Mouse (Mus musculus): ENCODE data around the gene Abi1. TPM values are rescaled to one million over a fixed set of nuclear protein-coding genes. Genes with fewer than 3 reads are reported as not detected.

Abi1 gene
- 138 and 148 TPM in 2 replicates for polyA plus RNA-seq (2012; rRNA removed)

DNA sequence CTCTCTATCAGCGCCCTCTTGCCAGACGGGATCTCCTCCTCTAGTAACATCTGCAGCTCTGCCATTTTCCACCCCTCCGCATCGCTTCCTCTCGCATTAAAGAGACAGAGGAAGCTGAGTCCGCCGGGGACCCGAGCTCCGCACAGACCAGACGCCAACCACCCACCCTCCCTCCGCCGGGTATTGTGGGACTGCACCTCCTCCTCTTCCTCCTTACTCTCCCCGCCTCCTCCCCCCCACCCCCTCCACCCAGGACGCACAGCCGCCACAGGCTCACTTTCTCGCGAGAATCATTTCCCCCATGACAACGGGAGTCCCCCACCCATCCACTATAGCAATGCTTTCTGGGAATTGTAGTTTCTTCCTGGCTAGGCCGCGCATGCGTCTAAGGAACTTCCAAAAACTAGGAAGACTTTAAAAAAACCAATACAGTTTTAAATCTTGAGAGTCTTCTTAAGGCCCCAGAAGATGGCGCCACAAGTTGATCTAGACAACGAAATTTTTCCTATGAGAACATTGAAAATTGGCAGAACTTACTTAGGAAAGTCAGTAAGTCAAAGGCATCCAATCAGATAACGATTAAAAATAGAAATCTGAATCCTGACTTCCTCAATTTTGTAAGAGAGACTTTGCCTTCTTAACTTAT lies at the start of gene Abi1:
TSS of gene Abi1 (minus strand) at position 241 of the 646 bp plus-strand sequence.
- Histone ChIP-seq H3K27ac (ENCODE audit: control insufficient read depth, insufficient read depth, low read length) (peak within 1 kb of the TSS; percentile 96), H3K4me1 (replicated peaks; ENCODE audit: control insufficient read depth, insufficient read depth, low read length) (peaks cover 8% of the 10 kb centered on the region), H3K36me3 (ENCODE audit: control insufficient read depth, insufficient read depth, low read length) (no peaks in the 10 kb centered on the region), H3K27me3 (ENCODE audit: control insufficient read depth, insufficient read depth, low read length) (no peaks in the 10 kb centered on the region), H3K4me3 (ENCODE audit: control insufficient read depth, insufficient read depth, low read length) (peak within 1 kb of the TSS; percentile 97)
- under 1% methylated on average over 24 of the region's 24 CpGs for WGBS
- peak; percentile 93 for DNase-seq
- TF ChIP-seq POLR2A (IDR thresholded peaks at IDR 0.05; ENCODE audit: control insufficient read depth, extremely low read depth, insufficient read depth, low read length, poor library complexity) (peak; percentile 97), CTCF (IDR thresholded peaks at IDR 0.05; ENCODE audit: borderline replicate concordance, control insufficient read depth, extremely low read depth, insufficient read depth, low read length, poor library complexity) (no peak)

DNA sequence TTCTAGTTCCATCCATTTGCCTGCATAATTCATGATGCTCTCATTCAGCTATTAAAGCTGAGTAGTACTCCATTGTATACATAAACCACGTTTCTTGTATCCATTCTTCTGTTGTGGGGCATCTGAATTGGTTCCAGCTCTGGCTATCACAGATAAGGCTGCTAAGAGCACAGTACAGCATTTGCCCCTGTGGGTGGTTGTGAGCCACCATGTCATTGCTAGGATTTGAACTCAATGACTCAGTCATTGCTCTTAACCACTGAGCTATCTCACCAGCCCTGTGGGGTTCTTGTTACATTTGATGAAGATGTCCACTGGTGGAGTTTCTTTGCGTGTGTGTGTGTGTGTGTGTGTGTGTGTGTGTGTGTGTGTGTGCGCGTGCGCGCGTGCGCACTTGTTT lies 44.5 kb upstream of the Abi1 start:
- TF ChIP-seq CTCF (IDR thresholded peaks at IDR 0.05; ENCODE audit: borderline replicate concordance, control insufficient read depth, extremely low read depth, insufficient read depth, low read length, poor library complexity) (no peak), POLR2A (IDR thresholded peaks at IDR 0.05; ENCODE audit: control insufficient read depth, extremely low read depth, insufficient read depth, low read length, poor library complexity) (no peak)
- WGBS = 98% methylated on average over 8 of the region's 8 CpGs
- H3K4me1 ChIP-seq (replicated peaks; ENCODE audit: control insufficient read depth, insufficient read depth, low read length) = no peaks in the 10 kb centered on the region

DNA sequence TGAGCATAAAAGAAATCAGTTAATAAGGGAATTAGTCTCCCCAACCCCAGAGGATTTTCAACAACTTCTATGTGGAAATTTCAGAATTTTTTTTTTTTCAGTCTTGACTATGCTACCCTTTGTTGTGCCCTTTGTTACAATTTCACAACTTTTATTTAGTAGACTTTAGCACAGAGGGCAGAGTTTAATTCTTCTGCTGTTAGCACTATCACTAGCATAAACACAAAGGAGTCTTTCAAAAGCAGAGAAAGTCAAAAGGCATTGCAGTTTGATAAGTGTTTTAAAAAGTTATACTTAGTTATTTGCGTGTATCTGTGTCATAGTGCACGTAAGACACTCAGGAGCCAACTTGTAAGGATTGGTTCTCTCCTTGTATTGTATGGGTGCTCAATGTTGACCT lies 38.5 kb upstream of the Abi1 start:
- 93% methylated on average over 2 of the region's 2 CpGs for WGBS
- Histone ChIP-seq H3K27ac (ENCODE audit: control insufficient read depth, insufficient read depth, low read length) (no peak overlapping the region), H3K36me3 (ENCODE audit: control insufficient read depth, insufficient read depth, low read length) (peaks cover 61% of the 10 kb centered on the region), H3K4me1 (replicated peaks; ENCODE audit: control insufficient read depth, insufficient read depth, low read length) (no peaks in the 10 kb centered on the region), H3K4me3 (ENCODE audit: control insufficient read depth, insufficient read depth, low read length) (no peak overlapping the region), H3K27me3 (ENCODE audit: control insufficient read depth, insufficient read depth, low read length) (no peaks in the 10 kb centered on the region)
- DNase-seq = no peak
- TF ChIP-seq CTCF (IDR thresholded peaks at IDR 0.05; ENCODE audit: borderline replicate concordance, control insufficient read depth, extremely low read depth, insufficient read depth, low read length, poor library complexity) = no peak
- TF ChIP-seq POLR2A (IDR thresholded peaks at IDR 0.05; ENCODE audit: control insufficient read depth, extremely low read depth, insufficient read depth, low read length, poor library complexity) = no peak

More for the DNA sequence above, 44.5 kb upstream of the Abi1 start:
- DNase-seq = no peak
- Histone ChIP-seq H3K27ac (ENCODE audit: control insufficient read depth, insufficient read depth, low read length) (no peak overlapping the region), H3K4me3 (ENCODE audit: control insufficient read depth, insufficient read depth, low read length) (no peak overlapping the region), H3K36me3 (ENCODE audit: control insufficient read depth, insufficient read depth, low read length) (peaks cover 44% of the 10 kb centered on the region), H3K27me3 (ENCODE audit: control insufficient read depth, insufficient read depth, low read length) (no peaks in the 10 kb centered on the region)

DNA sequence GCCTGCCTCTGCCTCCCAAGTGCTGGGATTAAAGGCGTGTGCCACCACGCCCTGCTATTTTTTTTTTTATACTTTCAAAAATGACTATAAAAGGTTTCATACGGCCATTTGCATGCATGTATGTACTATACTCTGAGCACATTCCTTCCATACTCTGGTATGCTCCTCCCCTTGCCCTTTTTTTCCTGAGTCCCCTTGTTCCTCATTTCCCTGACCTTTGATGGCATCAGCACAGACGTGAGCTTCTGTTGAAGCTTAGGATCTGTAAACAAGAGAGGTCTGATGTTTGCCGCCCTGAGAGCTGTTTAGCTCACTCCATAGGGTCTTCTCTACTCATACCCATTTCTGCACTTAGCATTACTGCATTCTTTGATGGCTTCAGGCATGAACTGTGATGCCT lies 37.7 kb upstream of the Abi1 start:
- TF ChIP-seq POLR2A (IDR thresholded peaks at IDR 0.05; ENCODE audit: control insufficient read depth, extremely low read depth, insufficient read depth, low read length, poor library complexity) (no peak), CTCF (IDR thresholded peaks at IDR 0.05; ENCODE audit: borderline replicate concordance, control insufficient read depth, extremely low read depth, insufficient read depth, low read length, poor library complexity) (no peak)
- H3K27me3 ChIP-seq (ENCODE audit: control insufficient read depth, insufficient read depth, low read length) = no peaks in the 10 kb centered on the region
- H3K36me3 ChIP-seq (ENCODE audit: control insufficient read depth, insufficient read depth, low read length) = peaks cover 56% of the 10 kb centered on the region
- H3K27ac ChIP-seq (ENCODE audit: control insufficient read depth, insufficient read depth, low read length) = no peak overlapping the region
- H3K4me1 ChIP-seq (replicated peaks; ENCODE audit: control insufficient read depth, insufficient read depth, low read length) = no peaks in the 10 kb centered on the region
- no peak for DNase-seq
- 97% methylated on average over 5 of the region's 5 CpGs for WGBS
- no peak overlapping the region for H3K4me3 ChIP-seq (ENCODE audit: control insufficient read depth, insufficient read depth, low read length)

DNA sequence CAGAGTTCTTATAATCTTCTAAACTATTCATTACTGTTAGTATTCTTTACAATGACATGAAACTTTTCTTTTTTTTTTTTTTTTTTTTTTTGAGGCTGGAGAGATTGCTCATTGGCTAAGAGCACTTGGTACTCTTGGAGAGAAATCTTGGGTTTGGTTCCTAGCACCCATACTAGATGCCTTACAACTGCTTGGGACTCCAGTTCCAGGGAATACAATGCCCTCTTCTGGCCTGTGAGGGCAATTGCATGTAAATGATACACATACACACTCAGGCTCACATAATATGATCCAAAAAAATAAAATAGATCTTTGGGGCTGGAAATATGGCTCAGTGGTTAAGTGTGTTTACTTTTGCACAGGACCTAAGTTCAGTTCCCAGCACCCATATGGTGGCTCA lies 36.7 kb upstream of the Abi1 start:
- TF ChIP-seq CTCF (IDR thresholded peaks at IDR 0.05; ENCODE audit: borderline replicate concordance, control insufficient read depth, extremely low read depth, insufficient read depth, low read length, poor library complexity) (no peak), POLR2A (IDR thresholded peaks at IDR 0.05; ENCODE audit: control insufficient read depth, extremely low read depth, insufficient read depth, low read length, poor library complexity) (no peak)
- Histone ChIP-seq H3K27me3 (ENCODE audit: control insufficient read depth, insufficient read depth, low read length) (no peaks in the 10 kb centered on the region), H3K36me3 (ENCODE audit: control insufficient read depth, insufficient read depth, low read length) (peaks cover 52% of the 10 kb centered on the region), H3K4me3 (ENCODE audit: control insufficient read depth, insufficient read depth, low read length) (no peak overlapping the region), H3K4me1 (replicated peaks; ENCODE audit: control insufficient read depth, insufficient read depth, low read length) (no peaks in the 10 kb centered on the region), H3K27ac (ENCODE audit: control insufficient read depth, insufficient read depth, low read length) (no peak overlapping the region)
- no peak for DNase-seq

DNA sequence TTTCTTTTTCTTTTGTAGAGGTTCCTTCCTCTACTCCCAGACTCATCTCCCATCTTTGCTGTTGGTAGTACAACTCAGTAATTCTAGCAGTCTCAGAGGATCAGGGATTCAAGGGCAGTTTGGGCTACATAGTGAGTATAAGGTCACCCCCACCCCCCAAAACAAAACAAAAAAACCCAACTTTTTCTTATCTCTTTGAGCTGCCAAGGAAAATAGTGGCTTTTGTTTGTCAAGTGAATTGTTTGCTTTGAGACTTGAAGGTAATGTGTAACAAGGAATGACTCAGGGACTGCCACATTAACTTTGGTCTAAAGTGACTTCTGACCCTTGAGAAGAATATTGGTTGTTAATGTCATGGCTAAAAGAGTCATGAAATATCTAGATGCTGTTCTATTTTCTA lies 35.8 kb upstream of the Abi1 start:
- DNase-seq = no peak
- no peak for TF ChIP-seq CTCF (IDR thresholded peaks at IDR 0.05; ENCODE audit: borderline replicate concordance, control insufficient read depth, extremely low read depth, insufficient read depth, low read length, poor library complexity)
- no peak for TF ChIP-seq POLR2A (IDR thresholded peaks at IDR 0.05; ENCODE audit: control insufficient read depth, extremely low read depth, insufficient read depth, low read length, poor library complexity)

DNA sequence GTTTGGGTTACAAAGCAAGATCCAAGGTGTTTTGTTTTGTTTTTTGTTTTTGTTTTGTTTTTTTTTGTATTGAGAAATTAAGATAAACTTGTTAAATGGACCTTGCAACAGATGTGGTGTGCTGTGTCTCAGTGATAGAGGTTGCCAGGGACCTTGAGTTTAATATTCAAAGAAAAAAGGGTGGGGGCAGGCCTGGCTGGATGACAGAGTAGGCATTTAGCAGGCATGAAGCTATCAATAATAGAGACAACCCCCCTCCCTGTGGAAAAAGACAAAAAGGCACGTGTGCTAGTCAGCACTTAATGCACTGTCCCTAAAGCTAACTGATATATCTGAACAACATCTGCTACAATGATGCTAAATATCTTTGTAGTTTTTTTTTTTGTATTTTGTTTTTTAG lies 31.4 kb upstream of the Abi1 start:
- no peak for DNase-seq
- TF ChIP-seq POLR2A (IDR thresholded peaks at IDR 0.05; ENCODE audit: control insufficient read depth, extremely low read depth, insufficient read depth, low read length, poor library complexity) (no peak), CTCF (IDR thresholded peaks at IDR 0.05; ENCODE audit: borderline replicate concordance, control insufficient read depth, extremely low read depth, insufficient read depth, low read length, poor library complexity) (no peak)
- 100% methylated on average over 1 of the region's 1 CpGs for WGBS
- Histone ChIP-seq H3K4me1 (replicated peaks; ENCODE audit: control insufficient read depth, insufficient read depth, low read length) (no peaks in the 10 kb centered on the region), H3K27me3 (ENCODE audit: control insufficient read depth, insufficient read depth, low read length) (no peaks in the 10 kb centered on the region), H3K36me3 (ENCODE audit: control insufficient read depth, insufficient read depth, low read length) (peaks cover 9% of the 10 kb centered on the region), H3K4me3 (ENCODE audit: control insufficient read depth, insufficient read depth, low read length) (no peak overlapping the region), H3K27ac (ENCODE audit: control insufficient read depth, insufficient read depth, low read length) (no peak overlapping the region)

More for the DNA sequence above, 35.8 kb upstream of the Abi1 start:
- Histone ChIP-seq H3K4me1 (replicated peaks; ENCODE audit: control insufficient read depth, insufficient read depth, low read length) (no peaks in the 10 kb centered on the region), H3K27me3 (ENCODE audit: control insufficient read depth, insufficient read depth, low read length) (no peaks in the 10 kb centered on the region), H3K36me3 (ENCODE audit: control insufficient read depth, insufficient read depth, low read length) (peaks cover 43% of the 10 kb centered on the region), H3K4me3 (ENCODE audit: control insufficient read depth, insufficient read depth, low read length) (no peak overlapping the region), H3K27ac (ENCODE audit: control insufficient read depth, insufficient read depth, low read length) (no peak overlapping the region)
